Mouse (Mus musculus): ENCODE measurements at regions not wholly inside any gene's neighbourhood (a gene's known extent, or its start where the extent isn't known, plus 50 kb on each side); places are given as distances from the start of the nearest gene placed in this dataset.
"Not testable (repeated sequence)": the region's sequence is repeated elsewhere in the genome, so short reads cannot be mapped to it uniquely, and the experiment has no call there.

DNA sequence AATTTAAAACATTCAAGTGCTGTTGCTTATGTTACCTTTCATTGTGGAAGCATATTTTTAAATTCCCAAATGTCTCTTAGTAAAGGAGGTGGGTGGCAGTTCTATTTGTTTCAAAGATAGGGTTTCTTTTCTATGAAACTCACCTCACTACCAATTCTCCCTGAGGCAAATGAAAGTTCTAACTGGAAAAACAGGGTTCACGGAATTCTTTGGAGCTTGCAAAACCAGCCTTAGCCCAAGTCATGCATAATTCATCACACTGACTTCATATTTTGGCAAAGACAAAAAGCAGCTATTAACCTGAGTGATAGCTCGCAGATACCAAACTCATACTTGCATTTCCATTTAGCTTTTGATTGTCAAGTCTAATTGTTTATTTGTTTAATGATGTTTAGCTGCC lies 73.8 kb downstream of the Dio2 start:
- no peak for DNase-seq (ENCODE audit: low spot score in 2 of 2)

DNA sequence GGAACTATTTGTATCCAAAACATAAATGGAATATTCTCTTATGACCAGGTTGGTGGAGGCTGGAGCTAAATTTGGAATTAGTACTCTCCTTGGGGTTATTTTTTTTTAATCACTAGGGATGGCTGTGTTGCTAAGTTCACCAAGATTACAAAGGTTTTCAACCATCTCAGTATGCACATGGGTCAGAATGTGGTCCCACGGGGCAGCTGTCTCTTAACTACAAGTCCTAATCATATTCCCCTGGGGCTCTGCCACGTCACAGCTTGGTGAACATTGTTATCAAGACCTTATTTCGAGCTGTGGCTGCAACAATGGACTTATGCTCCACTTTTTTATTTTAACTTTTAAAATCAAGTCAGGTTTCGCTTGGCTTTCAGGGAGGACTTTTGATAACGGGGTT lies 92.8 kb downstream of the Dio2 start:
- no peak for DNase-seq (ENCODE audit: low spot score in 2 of 2)
- intact Hi-C loops (cut with DNase I) = no loop called here

More for the DNA sequence above, 73.8 kb downstream of the Dio2 start:
- intact Hi-C loops (cut with DNase I) = no loop called here

DNA sequence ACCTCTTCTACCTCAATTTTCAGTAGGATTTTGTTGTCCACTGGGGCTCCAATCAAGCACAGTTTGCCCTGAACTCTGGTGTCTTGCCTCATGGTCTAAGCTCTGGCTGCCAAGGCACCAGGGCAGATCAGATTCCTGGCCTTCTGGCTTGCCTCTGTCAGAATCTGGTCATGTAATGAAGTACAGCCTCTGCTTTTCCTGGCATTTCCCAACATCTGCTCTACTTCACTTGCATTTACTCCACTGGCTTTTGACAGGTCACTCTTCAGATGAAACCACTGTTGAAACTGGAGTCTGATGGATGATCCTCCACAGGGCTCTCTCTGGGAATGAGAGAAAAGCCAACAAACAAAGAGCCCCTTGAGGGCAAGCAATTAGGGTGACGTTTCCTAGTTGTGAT lies 94.3 kb downstream of the Dio2 start:
- intact Hi-C loops (cut with DNase I) = no loop called here
- no peak for DNase-seq (ENCODE audit: low spot score in 2 of 2)

DNA sequence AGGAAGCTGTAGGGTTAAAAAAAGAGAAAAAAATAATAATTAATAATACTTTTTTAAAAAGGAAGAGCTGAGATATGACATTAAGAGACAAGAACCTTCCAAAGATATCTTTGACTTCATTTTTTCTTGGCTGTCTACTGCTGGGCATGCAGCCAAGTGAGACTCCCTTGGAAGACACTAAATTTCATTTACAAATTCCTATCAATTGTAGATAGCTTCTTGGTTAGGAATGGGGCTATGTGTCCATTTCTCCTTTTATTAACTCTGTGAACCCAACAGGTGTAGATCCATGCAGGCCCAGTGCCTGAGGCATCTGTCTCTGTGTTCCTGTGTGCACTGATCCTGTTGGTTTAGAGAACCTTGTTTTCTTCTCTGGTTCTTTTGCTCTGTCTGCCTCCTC lies 113.4 kb downstream of the Dio2 start:
- peak; percentile 2 to 24 for DNase-seq (ENCODE audit: low spot score in 2 of 2)
- intact Hi-C loops (cut with DNase I) = no loop called here

DNA sequence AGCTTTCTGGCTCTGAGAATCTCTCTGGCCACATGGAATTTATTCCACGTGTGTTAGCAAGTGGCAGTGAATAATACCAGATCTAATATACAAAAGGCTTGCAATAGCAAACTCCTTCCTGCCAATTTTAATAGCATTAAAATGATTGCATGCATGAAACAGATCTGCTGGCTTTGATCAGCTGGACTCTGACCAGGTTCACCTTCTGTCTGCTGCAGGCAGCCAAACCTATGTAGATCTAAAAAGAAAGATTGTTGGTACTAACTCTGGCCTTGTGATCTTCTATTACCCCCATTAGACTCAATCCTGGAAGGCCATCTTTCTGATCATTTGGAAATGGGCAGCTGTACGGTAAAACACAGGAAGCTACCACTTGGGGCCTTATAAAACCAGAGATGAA lies 114.8 kb downstream of the Dio2 start:
- no peak for DNase-seq (ENCODE audit: low spot score in 2 of 2)

DNA sequence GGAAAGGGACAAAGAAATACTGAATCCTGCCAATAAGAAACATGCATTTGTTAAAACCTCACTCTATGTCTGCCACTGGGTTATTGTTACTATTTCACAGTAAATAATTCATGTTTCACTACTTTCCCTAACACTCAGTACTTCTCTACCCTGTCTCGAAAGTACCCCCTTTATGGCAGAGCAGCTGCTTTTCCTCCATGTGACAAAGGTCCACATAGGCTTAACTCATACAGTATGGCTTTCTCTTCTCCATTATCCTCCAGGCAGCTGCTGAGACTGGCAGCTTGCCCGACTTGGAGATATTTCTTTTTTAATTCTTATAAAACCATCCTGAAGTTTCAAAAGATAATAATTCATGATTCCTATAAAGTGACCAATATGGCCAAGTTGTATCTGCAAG lies 129.4 kb downstream of the Dio2 start:
- no peak for DNase-seq (ENCODE audit: low spot score in 2 of 2)
- intact Hi-C loops (cut with DNase I) = no loop called here

More for the DNA sequence above, 114.8 kb downstream of the Dio2 start:
- intact Hi-C loops (cut with DNase I) = no loop called here

DNA sequence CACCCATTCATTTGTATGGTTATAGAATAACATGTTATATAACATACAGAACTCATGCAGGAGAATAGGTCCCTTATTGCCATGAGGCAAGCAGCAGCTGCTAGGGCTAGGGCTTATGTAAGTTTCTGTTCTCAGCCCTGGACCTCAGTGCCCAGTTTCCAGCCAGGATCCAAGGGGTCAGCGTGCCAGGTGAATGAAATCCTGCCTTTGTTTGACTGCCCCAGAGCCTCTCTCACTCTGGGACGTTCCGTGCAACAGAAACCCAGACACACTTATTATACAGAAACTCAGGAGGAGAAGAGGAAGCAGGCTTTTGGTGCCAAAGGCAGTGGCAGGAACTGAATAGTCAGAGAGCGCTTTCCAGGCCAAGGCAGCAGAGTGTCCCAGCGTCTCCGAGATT lies 130.3 kb downstream of the Dio2 start:
- intact Hi-C loops (cut with DNase I) = no loop called here
- DNase-seq (ENCODE audit: low spot score in 2 of 2) = peak; percentile 36 to 44

DNA sequence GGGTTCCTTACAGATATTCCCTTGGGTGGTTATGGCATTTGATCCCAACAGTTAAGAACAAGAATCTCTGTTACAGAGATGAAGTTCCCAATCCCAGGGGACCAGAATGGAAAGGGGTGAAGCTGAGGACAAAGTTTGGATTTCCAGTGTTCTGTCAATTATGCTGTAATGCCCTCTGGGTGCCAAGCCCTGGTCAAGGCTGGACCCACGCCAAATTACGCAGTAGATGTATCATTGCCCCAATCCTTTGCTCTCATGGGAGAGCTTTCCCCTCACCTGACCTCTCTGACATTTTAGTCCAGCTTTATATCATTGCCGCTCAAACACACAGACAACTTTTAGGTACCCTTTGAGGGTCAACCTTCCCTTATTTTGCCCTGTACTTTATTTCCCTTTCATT lies 158.2 kb downstream of the Dio2 start:
- DNase-seq (ENCODE audit: low spot score in 2 of 2) = no peak
- intact Hi-C loops (cut with DNase I) = no loop called here

DNA sequence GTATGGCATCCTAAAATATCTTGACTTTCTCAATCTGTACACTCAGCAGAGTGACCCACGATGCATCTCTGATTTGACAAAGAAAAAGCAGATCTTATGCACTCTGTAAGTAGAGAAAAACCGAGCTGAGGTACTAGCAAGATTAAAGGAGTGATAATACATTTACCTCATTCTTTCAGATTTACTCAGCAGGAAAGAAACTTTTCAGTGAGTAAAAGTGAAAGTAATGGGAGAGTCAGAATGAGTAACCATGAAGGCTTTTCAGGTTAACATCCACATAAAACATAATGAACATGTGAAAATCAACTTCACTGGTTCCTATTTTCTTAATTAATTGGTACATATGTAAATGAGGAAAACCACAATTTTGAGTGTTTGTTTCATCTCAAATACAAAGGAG lies 162.1 kb downstream of the Dio2 start:
- intact Hi-C loops (cut with DNase I) = no loop called here
- DNase-seq (ENCODE audit: low spot score in 2 of 2) = no peak

DNA sequence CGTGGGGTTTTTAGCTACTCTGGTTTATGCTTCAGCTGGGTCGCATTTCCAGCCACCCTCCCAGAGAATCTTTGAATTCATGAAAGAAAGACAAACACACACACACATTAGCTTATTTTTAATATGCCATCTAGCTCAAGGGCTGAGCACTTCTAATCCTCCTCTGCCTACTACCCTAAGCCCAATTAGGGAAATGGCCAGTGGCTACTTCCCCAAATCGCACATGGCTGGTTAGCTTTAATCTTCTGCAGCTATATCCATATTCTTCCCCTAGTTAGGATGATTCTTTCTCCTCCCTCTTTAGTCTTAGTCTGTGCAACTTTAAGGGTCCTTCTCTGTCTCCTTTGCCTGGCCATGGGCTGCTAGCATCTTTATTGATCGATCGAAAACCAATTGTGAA lies 166.3 kb downstream of the Dio2 start:
- no peak for DNase-seq (ENCODE audit: low spot score in 2 of 2)
- intact Hi-C loops (cut with DNase I) = no loop called here

DNA sequence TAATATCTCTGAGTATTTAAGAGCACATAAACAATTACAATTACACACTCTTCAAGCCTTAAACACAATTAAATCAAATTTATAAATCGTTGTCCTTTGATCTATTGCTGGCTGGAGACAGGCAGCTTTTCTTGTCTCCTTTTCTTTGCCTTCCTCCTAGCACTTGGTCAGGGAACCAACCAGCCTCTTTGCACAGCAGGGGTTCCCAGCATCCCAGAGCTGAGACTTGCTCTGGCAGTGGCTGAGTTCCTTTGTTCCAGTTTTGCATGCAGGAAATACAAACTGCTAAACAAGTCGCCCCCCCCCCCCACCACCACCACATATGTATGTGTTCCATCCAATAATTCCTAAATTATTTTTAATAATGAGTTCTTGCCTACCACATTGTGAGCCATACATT lies 166.7 kb downstream of the Dio2 start:
- no peak for DNase-seq (ENCODE audit: low spot score in 2 of 2)
- intact Hi-C loops (cut with DNase I) = no loop called here

DNA sequence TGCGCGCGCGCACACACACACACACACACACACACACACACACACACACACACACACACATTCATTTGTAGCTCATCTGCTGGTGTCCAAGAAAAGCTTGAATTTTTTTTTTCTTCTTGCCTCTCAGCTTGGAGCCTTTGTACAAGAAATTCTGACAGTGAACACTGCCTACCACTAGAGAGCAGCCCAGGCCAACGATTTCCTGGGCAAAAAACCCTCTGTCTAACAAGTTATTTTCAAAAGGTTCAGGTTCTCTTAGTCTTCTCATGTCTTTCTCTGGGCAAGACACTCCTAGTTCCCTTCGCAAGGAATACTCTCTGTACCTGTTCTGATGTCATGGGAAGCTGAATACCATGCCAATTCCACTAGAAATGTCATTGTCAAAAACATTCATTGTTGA lies 171.9 kb downstream of the Dio2 start:
- intact Hi-C loops (cut with DNase I) = loop anchor here (2.0 to 5.0 kb wide), 3 partner anchors 526 to 761 kb away; no protein-coding TSS in a partner anchor
- DNase-seq (ENCODE audit: low spot score in 2 of 2) = peak; percentile 61 to 73

DNA sequence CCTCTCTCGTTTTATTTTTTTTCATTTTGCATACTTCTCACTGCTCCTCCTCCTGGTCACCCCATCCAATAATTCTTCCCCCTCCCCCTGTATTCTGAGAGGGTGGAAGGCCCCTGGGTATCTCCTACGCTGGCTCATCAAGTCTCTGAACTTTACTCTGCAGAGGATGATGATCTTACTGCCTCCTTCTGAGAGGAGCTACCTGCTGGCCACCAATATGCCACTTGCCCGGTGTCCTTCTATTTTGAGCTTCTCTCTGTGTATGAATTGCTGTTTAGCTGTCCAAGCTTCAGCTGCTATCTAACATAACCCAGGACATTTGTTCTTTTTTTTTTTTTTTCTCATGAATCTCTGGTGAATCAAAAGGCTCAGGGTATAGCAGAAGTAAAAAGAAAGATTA lies 173.2 kb downstream of the Dio2 start:
- DNase-seq (ENCODE audit: low spot score in 2 of 2) = no peak
- intact Hi-C loops (cut with DNase I) = loop anchor here (5.0 kb wide), 2 partner anchors 527 to 762 kb away; no protein-coding TSS in a partner anchor

DNA sequence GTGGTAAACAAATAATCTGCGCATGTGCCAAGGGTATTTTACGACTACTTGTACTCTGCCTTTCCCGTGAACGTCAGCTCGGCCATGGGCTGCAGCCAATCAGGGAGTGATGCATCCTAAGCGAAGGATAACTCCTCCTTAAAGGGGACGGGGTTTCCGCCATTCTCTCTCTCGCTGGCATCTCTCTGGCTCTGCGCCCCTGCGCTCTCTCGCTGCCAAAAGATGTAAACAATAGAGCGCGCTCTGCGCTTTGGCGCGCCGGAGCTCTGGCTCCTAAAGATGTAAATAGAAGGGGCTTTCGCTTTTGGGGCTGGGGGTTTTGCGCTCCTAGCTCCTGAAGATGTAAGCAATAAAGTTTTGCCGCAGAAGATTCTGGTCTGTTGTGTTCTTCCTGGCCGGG lies 173.6 kb downstream of the Dio2 start:
- DNase-seq (ENCODE audit: low spot score in 2 of 2); intact Hi-C loops (cut with DNase I): not testable (repeated sequence)

DNA sequence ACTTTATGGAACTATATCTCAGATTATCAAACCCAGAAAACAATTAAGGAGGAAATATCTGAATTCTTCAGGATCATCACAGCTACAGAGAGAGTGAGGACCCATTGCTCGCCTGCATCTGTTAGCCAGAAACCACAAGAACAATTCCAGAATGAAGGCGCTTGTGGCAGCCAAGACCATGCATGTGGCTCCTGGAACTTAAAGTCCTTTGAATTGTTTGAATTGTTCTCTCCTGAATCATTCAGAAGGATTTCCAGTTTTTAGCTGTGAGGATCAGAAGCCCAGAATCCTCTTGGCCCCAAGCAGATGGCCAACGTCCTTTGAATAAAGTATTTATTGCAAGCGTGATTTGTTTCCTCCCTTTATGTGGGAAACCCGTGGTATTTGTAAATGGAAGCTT lies 195.9 kb downstream of the Dio2 start:
- intact Hi-C loops (cut with DNase I) = no loop called here
- no peak for DNase-seq (ENCODE audit: low spot score in 2 of 2)
